Mouse (Mus musculus) C3H10T1/2 (cell line): ENCODE measurements around the gene Xxylt1. TPM values are rescaled to one million over a fixed set of nuclear protein-coding genes. Genes with fewer than 3 reads are reported as not detected.

ENCODE experiments used
- polyA plus RNA-seq, 2 experiments: library from polyadenylated mRNA; unstranded; fragments of >200 nt; fragmentation: generic; extraction: Trizol; gene quantifications; one replicate each; pipeline ENCODE4 v1.2.1; 2012; ENCODE audit warnings: missing spikeins in 2 of 2

Gene Xxylt1
- 10 to 100 TPM in 1 of 2 experiments, 1 to 10 TPM in 1; 3.3 to 37.2 TPM for polyA plus RNA-seq

DNA sequence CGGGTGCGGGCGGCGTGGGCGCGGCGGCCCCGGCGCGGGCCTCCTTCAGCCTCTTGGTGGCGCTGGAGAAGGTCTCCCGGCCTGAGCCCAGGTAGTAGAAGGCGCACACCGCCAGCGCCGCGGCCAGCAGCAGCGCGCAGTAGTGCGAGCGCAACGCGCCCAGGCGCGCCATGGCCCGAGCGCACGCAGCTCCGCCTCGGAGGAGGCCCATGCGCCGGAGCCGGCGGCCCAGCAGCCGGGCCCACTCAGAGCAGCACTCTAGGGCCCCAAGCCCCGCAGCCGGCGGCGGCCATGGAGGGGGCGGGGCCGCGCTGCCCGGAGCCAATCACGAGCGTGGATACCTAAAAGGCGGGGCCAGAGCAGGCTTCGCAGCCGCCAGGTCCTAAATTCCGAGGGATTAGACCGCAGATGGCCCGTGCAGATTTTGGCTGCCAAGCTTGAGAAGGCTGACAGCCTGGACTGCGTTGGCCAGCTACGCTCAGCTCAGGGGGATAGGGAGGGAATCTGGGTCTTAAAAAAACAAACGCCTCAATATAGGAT is at the start of gene Xxylt1:
TSS of gene Xxylt1 (minus strand) at position 308 of the 540 bp plus-strand sequence.

Other genes with a start within 250 kb of the Xxylt1 start
- gene Acap2, start 119.8 kb upstream of the Xxylt1 start, polyA plus RNA-seq = 1 to 10 TPM in 1 of 2 experiments, under 1 TPM in 1; 0.40 to 6.3 TPM
- 10 to 100 TPM in 1 of 2 experiments, 1 to 10 TPM in 1; 7.3 to 29.6 TPM for gene Ppp1r2, start 193.8 kb upstream of the Xxylt1 start, polyA plus RNA-seq
- 10 to 100 TPM in 1 of 2 experiments, under 1 TPM in 1; 0.23 to 62.9 TPM for gene Apod, start 233.4 kb upstream of the Xxylt1 start, polyA plus RNA-seq